Mouse (Mus musculus): ENCODE measurements around the gene Zar1l. TPM values are rescaled to one million over a fixed set of nuclear protein-coding genes. Genes with fewer than 3 reads are reported as not detected.
"Not testable (repeated sequence)": the region's sequence is repeated elsewhere in the genome, so short reads cannot be mapped to it uniquely, and the experiment has no call there.

The Zar1l gene
- polyA plus RNA-seq, 1 experiment from 2014 or later, result not detected

- Histone ChIP-seq H3K27ac (replicated peaks) (peak within 1 kb of the TSS; percentile 63), H3K27me3 (no peaks in the 10 kb centered on the region), H3K4me2 (replicated peaks) (peak within 1 kb of the TSS; percentile 71), H3K9ac (replicated peaks) (peak within 1 kb of the TSS; percentile 84), H3K9me3 (no peaks in the 10 kb centered on the region), H3K4me1 (peaks cover 11% of the 10 kb centered on the region), H3K4me3 (peak within 1 kb of the TSS; percentile 82), H3K36me3 (no peaks in the 10 kb centered on the region)
- ATAC-seq (ENCODE audit: low FRiP score, low read depth), result peak; percentile 97
- WGBS, result 6% methylated on average over 63 of the region's 63 CpGs
Observed at GRCm38 (mm10) chr5:150521937-150522866, 4.2 kb upstream of the Zar1l start, which contains the start of gene Brca2. Gene Brca2, plus strand, starts transcription at chr5:150522630.

GRCm38 (mm10) chr5:150519551-150519950, 1.6 kb upstream of the Zar1l start:
- H3K36me3 ChIP-seq, result no peaks in the 10 kb centered on the region
- WGBS, result 94% methylated on average over 1 of the region's 1 CpGs
- no peaks in the 10 kb centered on the region for H3K27me3 ChIP-seq
- H3K27ac ChIP-seq (replicated peaks), result no peak overlapping the region
- no peaks in the 10 kb centered on the region for H3K9me3 ChIP-seq
- H3K4me3 ChIP-seq, result no peak overlapping the region
- H3K9ac ChIP-seq (replicated peaks), result no peak overlapping the region
- ATAC-seq (ENCODE audit: low FRiP score, low read depth), result no peak
- H3K4me1 ChIP-seq, result peaks cover 11% of the 10 kb centered on the region
- H3K4me2 ChIP-seq (replicated peaks), result no peak overlapping the region

GRCm38 (mm10) chr5:150514027-150514426, 3.9 kb downstream of the Zar1l start:
- no peaks in the 10 kb centered on the region for H3K4me1 ChIP-seq
- no peaks in the 10 kb centered on the region for H3K36me3 ChIP-seq
- 86% methylated on average over 1 of the region's 1 CpGs for WGBS
- H3K27ac ChIP-seq (replicated peaks), result no peak overlapping the region
- no peak overlapping the region for H3K4me2 ChIP-seq (replicated peaks)
- no peak overlapping the region for H3K9ac ChIP-seq (replicated peaks)
- 0 out of 2 replicates have a peak, but pooled peaks cover 3% of the 10 kb centered on the region for H3K9me3 ChIP-seq
- H3K4me3 ChIP-seq, result no peak overlapping the region
- H3K27me3 ChIP-seq, result no peaks in the 10 kb centered on the region
- no peak for ATAC-seq (ENCODE audit: low FRiP score, low read depth)

GRCm38 (mm10) chr5:150513264-150513663, 4.7 kb downstream of the Zar1l start:
- Histone ChIP-seq H3K4me2 (replicated peaks) (no peak overlapping the region), H3K9ac (replicated peaks) (no peak overlapping the region), H3K4me1 (no peaks in the 10 kb centered on the region), H3K4me3 (no peak overlapping the region), H3K9me3 (0 out of 2 replicates have a peak, but pooled peaks cover 3% of the 10 kb centered on the region), H3K27ac (replicated peaks) (no peak overlapping the region), H3K36me3 (no peaks in the 10 kb centered on the region), H3K27me3 (no peaks in the 10 kb centered on the region)
- WGBS, result 78% methylated on average over 4 of the region's 4 CpGs
- no peak for ATAC-seq (ENCODE audit: low FRiP score, low read depth)

- ATAC-seq (ENCODE audit: low FRiP score, low read depth), result no peak
- Histone ChIP-seq H3K9ac (replicated peaks) (no peak overlapping the region), H3K27ac (replicated peaks) (no peak overlapping the region), H3K4me1 (no peaks in the 10 kb centered on the region), H3K36me3 (no peaks in the 10 kb centered on the region), H3K9me3 (0 out of 2 replicates have a peak, but pooled peaks cover 3% of the 10 kb centered on the region), H3K4me3 (no peak overlapping the region), H3K27me3 (no peaks in the 10 kb centered on the region), H3K4me2 (replicated peaks) (no peak overlapping the region)
- 78% methylated on average over 6 of the region's 6 CpGs for WGBS
Observed at GRCm38 (mm10) chr5:150510451-150511225, 7.3 kb downstream of the Zar1l start.

- H3K4me2 ChIP-seq (replicated peaks), result no peak overlapping the region
- no peak overlapping the region for H3K27ac ChIP-seq (replicated peaks)
- ATAC-seq (ENCODE audit: low FRiP score, low read depth), result no peak
- no peak overlapping the region for H3K9ac ChIP-seq (replicated peaks)
- no peak overlapping the region for H3K4me3 ChIP-seq
- H3K4me1 ChIP-seq, result no peaks in the 10 kb centered on the region
- no peaks in the 10 kb centered on the region for H3K9me3 ChIP-seq
- peaks cover 11% of the 10 kb centered on the region for H3K36me3 ChIP-seq
- no peaks in the 10 kb centered on the region for H3K27me3 ChIP-seq
- 44% methylated on average over 6 of the region's 6 CpGs for WGBS
Observed at GRCm38 (mm10) chr5:150495792-150496191, 22.2 kb downstream of the Zar1l start.

- 87% methylated on average over 4 of the region's 4 CpGs for WGBS
- H3K36me3 ChIP-seq, result peaks cover 11% of the 10 kb centered on the region
- not testable (repeated sequence) for H3K27me3 ChIP-seq
Observed at GRCm38 (mm10) chr5:150491573-150492173, 26.3 kb downstream of the Zar1l start.

GRCm38 (mm10) chr5:150490821-150491220, 27.1 kb downstream of the Zar1l start:
- WGBS, result 79% methylated on average over 8 of the region's 8 CpGs
- no peak overlapping the region for H3K4me3 ChIP-seq
- H3K4me1 ChIP-seq, result no peaks in the 10 kb centered on the region
- H3K9me3 ChIP-seq, result no peaks in the 10 kb centered on the region
- no peak for ATAC-seq (ENCODE audit: low FRiP score, low read depth)
- H3K36me3 ChIP-seq, result peaks cover 3% of the 10 kb centered on the region; the same call in 1 of the 2 replicates
- H3K27me3 ChIP-seq, result no peaks in the 10 kb centered on the region
- no peak overlapping the region for H3K4me2 ChIP-seq (replicated peaks)
- H3K27ac ChIP-seq (replicated peaks), result no peak overlapping the region
- H3K9ac ChIP-seq (replicated peaks), result no peak overlapping the region

More at GRCm38 (mm10) chr5:150491573-150492173, 26.3 kb downstream of the Zar1l start:
- ATAC-seq (ENCODE audit: low FRiP score, low read depth); H3K9me3 ChIP-seq; H3K4me3 ChIP-seq; H3K27ac ChIP-seq (replicated peaks); H3K4me2 ChIP-seq (replicated peaks); H3K4me1 ChIP-seq; H3K9ac ChIP-seq (replicated peaks): not testable (repeated sequence)

GRCm38 (mm10) chr5:150490285-150490684, 27.7 kb downstream of the Zar1l start:
- no peak overlapping the region for H3K4me2 ChIP-seq (replicated peaks)
- H3K9me3 ChIP-seq, result no peaks in the 10 kb centered on the region
- no peak overlapping the region for H3K27ac ChIP-seq (replicated peaks)
- no peak for ATAC-seq (ENCODE audit: low FRiP score, low read depth)
- no peak overlapping the region for H3K9ac ChIP-seq (replicated peaks)
- no peaks in the 10 kb centered on the region for H3K27me3 ChIP-seq
- no peaks in the 10 kb centered on the region for H3K36me3 ChIP-seq
- WGBS, result 86% methylated on average over 3 of the region's 3 CpGs
- no peak overlapping the region for H3K4me3 ChIP-seq
- no peaks in the 10 kb centered on the region for H3K4me1 ChIP-seq

GRCm38 (mm10) chr5:150485198-150485597, 32.8 kb downstream of the Zar1l start:
- 73% methylated on average over 3 of the region's 3 CpGs for WGBS
- Histone ChIP-seq H3K4me1 (no peaks in the 10 kb centered on the region), H3K4me2 (replicated peaks) (no peak overlapping the region), H3K9ac (replicated peaks) (no peak overlapping the region), H3K9me3 (no peaks in the 10 kb centered on the region), H3K4me3 (no peak overlapping the region), H3K27me3 (no peaks in the 10 kb centered on the region), H3K27ac (replicated peaks) (no peak overlapping the region), H3K36me3 (peaks cover 6% of the 10 kb centered on the region; the same call in 1 of the 2 replicates)
- ATAC-seq (ENCODE audit: low FRiP score, low read depth), result no peak

GRCm38 (mm10) chr5:150478612-150479011, 39.4 kb downstream of the Zar1l start:
- Histone ChIP-seq H3K27me3 (no peaks in the 10 kb centered on the region), H3K27ac (replicated peaks) (no peak overlapping the region), H3K9ac (replicated peaks) (no peak overlapping the region), H3K36me3 (peaks cover 9% of the 10 kb centered on the region; the same call in 1 of the 2 replicates), H3K4me2 (replicated peaks) (no peak overlapping the region), H3K9me3 (no peaks in the 10 kb centered on the region), H3K4me3 (no peak overlapping the region), H3K4me1 (no peaks in the 10 kb centered on the region)
- WGBS, result 78% methylated on average over 4 of the region's 4 CpGs
- no peak for ATAC-seq (ENCODE audit: low FRiP score, low read depth)
